Mouse (Mus musculus): ENCODE data around the gene Mboat1.

The Mboat1 gene

GRCm38 (mm10) chr13:30136243-30136922 is at the start of gene Mboat1:
Mboat1 (plus strand) TSS chr13:30136489.
- DNase-seq = peak; percentile 84

DNA sequence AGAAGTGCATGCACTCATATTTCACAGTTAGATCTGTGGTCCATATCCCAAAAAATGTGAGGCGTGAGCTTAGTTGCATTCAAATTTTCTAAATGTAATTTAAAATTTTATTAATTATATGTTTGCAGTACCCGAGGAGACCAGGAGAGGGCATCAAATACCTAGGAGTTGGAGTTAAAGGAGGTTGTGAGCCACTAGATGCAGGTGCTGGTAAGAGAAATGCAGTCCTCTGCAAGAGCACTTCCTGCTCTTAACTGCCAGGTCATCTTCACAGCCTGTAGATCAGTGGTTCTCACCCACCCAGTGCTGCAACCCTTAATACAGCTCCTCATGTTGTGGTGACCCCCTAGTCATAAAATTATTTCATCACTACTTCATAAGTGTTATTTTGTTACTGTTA is 43.2 kb upstream of the Mboat1 start:
- peak; percentile 12 for DNase-seq

GRCm38 (mm10) chr13:30095851-30096250 is 40.4 kb upstream of the Mboat1 start:
- DNase-seq = no peak

DNA sequence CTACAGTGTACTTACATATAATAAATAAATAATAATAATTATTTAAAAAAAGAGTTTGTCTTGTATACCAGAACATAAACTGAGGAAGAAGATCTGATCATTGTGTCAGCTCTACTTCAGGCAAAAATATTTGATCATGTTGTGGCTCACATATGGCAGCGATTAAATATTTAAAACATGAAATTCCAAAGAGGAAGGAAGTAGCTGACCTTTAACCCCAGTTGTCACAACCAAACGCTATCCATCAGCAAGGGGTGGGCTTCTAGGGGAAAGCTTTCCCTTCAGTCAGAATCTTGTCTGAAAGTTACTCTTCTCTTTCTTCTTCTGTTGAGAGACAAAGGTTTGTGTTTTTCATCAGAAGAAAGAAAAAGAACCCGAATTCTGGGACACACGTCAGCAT is 39.8 kb upstream of the Mboat1 start:
- DNase-seq = no peak

DNA sequence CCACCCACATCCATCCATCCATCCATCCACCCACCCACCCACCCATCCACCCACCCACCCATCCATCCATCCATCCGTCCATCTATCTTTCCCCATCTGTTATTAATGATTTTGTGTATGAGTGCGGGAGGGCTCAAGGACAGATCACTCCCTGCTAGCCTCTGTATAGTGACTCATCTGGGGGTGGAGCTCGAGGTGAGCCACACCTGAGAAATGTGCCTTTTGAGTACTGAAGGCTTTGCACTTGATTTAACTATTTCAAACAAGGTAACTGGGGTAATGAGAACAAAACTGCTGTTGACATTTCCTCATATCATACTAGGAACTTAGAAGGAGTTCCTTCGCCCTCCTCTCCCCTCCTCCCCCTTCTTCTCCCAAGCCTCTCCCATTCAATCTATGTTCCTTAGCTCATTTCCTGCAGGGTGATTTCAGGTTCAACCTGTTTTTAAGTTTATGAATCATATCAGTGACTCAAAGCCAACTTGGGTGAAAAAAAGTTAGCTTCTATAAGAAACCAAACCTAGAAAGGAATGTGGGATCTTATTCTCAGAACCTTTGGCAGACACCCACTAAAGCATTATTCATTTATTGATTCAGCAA is 27.2 kb upstream of the Mboat1 start:
- no peak for DNase-seq

DNA sequence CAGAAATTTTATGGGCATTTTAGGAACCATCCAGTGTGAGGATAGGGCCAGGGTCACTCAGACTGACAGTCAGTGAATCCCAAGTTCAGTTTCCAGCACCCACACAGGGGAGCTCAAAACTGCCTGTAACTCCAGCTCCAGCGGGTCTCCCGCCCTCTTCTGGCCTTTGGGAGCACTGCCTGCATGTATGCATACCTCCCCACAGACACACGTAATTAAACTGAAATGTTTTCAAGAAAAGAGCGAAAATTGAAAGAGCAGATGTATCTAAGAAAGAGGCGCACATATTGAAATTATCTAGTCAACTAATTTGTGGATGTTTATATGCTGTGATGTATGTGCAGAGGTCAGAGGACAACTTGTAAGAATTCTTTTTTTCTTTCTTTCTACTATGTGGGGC is 20.5 kb upstream of the Mboat1 start:
- DNase-seq = no peak

DNA sequence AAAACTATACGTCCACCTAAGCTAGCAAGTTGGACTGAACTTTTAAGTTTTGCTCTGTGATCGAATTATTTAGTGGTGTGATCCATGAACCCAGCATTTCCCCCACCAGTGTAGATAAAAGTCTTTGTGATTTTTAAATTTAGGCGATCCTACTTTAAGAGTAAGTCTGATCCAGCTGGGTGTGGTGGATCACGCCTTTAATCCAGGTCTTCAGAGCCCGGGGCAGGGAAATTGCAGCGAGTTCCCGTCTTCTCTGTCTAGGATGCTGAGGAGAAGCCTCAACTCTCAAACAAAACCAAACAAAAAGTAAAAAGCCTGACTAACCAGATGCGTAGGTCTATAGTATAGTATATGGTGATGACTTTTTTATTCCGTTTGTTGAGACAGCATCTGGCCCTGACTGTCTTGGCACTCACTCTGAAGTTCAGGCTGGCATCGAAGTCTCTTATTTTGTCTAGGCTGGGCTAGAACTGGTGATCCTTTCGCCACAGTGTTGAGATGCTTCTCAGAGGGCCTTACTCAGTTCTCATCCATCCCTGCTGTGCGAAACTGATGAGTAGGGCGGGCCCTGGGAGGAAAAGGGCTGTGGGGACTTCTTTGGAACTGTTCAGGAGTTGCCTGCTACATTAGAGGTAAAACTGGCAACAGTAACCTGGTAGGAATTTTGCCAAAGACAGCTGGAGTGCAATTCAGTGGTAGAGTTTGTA is 787 bp downstream of the Mboat1 start:
- DNase-seq = no peak

GRCm38 (mm10) chr13:30137951-30138350 is 1.7 kb downstream of the Mboat1 start:
- no peak for DNase-seq

DNA sequence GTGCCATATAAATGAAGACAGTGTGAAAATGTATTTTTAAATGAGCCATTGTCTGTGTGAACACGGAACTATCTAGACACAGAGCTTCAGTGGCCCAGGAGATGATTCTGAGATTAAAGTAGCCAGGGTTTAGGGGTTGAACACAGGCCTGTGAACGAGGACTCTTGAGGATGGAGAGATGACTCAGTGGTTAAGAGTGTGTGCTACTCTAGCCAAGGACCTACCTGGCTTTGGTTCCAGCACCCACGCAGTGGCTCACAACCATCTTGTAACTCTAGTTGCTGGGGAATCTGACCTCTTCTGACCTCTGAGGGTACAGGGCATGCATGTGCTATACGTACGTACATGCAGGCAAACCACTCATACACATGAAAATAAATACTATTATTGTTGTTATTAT is 3.9 kb downstream of the Mboat1 start:
- DNase-seq = no peak

- no peak for DNase-seq
These were observed 4.4 kb downstream of the Mboat1 start for GRCm38 (mm10) chr13:30140646-30141045.

GRCm38 (mm10) chr13:30141996-30142395 is 5.7 kb downstream of the Mboat1 start:
- DNase-seq = no peak

- DNase-seq = peak; percentile 18
These were observed 10.2 kb downstream of the Mboat1 start for GRCm38 (mm10) chr13:30146468-30146867.

DNA sequence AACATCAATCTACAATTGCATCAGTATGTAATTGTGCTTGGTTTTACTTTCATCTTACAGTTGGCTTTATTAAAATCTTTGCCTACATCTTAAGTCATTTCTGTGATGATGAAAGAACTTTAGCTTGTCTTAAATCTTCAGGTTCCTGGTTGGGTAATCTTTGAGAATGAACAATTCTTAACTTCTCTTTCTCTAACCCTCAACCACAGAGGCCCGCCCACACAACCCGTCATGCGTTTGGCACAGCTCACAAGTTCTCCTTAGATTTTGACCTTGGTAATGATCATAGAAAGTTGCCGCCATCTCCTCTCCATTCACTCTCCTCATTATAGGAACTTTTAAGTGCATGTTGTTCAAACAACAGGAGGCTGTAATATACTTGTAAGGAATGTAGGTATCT is 18.0 kb downstream of the Mboat1 start:
- no peak for DNase-seq

- peak; percentile 28 for DNase-seq
These were observed 23.3 kb downstream of the Mboat1 start for GRCm38 (mm10) chr13:30159626-30160025.

GRCm38 (mm10) chr13:30163521-30163920 is 27.2 kb downstream of the Mboat1 start:
- no peak for DNase-seq

- no peak for DNase-seq
These were observed 30.1 kb downstream of the Mboat1 start for GRCm38 (mm10) chr13:30166138-30167090.

DNA sequence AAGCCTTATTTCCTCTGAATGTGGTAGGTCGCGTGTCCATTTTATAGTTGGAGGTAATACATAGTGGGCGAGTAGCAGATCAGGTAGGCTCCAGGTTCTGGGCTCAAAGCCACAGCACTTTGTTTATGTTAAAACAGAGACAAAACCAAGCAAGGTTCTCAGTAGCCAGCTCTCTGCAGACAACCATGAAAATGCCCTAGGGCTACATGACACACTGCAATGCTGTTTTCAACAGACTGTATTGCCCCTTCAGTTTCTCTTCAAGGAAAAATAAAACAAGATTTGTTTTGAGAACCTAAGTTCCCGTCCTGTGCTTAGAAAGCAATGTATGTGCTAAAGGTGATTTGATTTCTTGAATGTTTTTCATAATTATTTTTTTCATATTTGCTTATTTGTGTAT is 31.2 kb downstream of the Mboat1 start:
- no peak for DNase-seq

- DNase-seq = no peak
These were observed 32.5 kb downstream of the Mboat1 start for GRCm38 (mm10) chr13:30168803-30169202.

DNA sequence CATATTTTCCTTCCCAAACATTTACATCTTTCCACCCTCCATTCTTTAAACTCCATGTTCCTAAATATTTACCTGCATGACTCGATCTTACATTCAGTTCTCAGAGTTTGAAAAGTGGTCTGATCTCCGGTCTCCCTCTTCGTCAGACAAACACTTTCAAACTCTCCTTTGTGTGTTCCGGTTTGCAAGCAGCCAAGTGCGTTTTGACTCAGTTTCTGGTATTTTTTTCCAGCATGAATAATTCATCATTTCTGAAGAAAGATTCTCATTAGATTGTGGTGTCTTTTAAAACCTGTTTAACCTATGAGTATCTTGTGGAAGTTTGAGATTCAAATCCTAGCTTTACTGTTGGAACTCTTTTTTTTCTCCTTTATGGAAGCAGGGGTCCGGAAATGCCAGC is 33.8 kb downstream of the Mboat1 start:
- DNase-seq = no peak

DNA sequence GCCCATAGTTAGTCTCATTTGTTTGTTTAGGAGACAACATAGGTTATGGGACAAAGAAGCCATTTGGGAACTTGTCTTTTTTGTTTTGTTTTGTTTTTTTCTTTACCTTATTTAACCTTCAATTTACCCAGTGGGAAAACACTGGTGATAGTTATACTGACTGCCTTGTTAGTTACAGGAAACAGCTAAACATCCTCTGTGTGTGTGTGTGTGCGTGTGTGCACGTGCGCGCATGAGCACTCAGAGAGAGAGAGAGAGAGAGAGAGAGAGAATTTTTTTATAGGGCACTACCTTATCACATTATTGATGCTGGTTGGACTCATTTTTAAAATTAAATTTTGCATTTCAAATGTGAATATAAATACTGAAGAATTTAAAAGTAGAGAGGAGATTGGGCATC is 38.3 kb downstream of the Mboat1 start:
- DNase-seq = no peak

DNA sequence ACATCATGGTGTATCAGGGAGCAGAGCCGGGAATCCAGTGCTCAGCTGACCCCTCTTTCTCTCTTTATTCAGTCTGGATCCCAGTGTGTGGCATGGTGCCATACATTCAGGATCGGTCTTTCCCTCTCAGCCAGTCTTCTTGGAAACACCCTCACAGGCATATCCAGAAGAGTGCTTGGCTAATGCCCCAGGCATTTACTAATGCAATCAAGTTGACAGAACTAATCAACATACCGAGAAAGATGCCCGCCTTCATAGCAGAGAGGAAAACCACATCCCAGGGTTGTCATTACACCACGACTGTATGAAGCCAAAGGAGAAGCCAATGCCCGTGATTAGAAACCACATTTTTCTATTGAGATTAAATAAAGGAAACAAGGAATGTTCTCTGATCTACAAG is 41.1 kb downstream of the Mboat1 start:
- no peak for DNase-seq

DNA sequence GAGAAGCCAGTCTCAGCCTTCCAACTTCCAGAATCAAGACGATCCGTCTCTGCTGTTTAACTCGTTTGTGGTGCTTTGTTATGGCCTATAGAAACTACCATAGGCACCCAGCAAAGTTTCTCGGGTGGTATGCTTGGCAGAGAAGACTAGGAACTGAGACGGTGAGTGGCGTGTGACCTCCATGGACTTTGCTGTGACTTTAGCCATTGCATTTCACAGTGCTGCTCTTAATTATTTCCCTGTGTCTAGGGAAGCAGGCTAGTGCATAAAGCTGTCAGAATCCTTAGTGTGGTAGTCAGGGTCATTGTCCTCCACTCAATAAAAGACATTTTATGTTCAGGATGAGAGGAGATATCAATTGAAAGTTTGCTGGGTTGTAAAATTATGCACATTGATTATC is 49.3 kb downstream of the Mboat1 start:
- no peak for DNase-seq

GRCm38 (mm10) chr13:30185959-30186358 is 49.7 kb downstream of the Mboat1 start:
- DNase-seq = no peak
